ENCODE assay signal across 7 mouse cellular contexts in genomic region chr13:51279642-51280387, GRCm38 (mm10).
DNase-seq lines count a peak whose midpoint lies in the region; ATAC-seq and TF ChIP-seq lines count a peak whose summit lies in the region.

No protein-coding gene starts in this region.

- peak overlapping the region; percentile 79 for H3K27ac ChIP-seq in stomach, embryonic 16.5 days (ENCODE audit: low read length)
- no peak overlapping the region for H3K27ac ChIP-seq in gastrocnemius, adult 2 months

- no peak for TF ChIP-seq CTCF in gastrocnemius, adult 2 months (IDR thresholded peaks at IDR 0.05)

- peak overlapping the region; percentile 26; the same call in 1 of the 2 replicates for H3K9ac ChIP-seq in stomach, embryonic 16.5 days (ENCODE audit: low read length)

- WGBS in stomach, embryonic 16.5 days, result 29% methylated on average over 8 of the region's 8 CpGs

- intact Hi-C loops in gastrocnemius, adult 2 months (cut with DNase I), result no loop called here

- no peaks in the 10 kb centered on the region for H3K9me3 ChIP-seq in stomach, embryonic 16.5 days (replicated peaks; ENCODE audit: control insufficient read depth, low read length)

- H3K4me3 ChIP-seq in stomach, embryonic 16.5 days (replicated peaks; ENCODE audit: low read length), result no peak overlapping the region
- H3K4me3 ChIP-seq in gastrocnemius, adult 2 months, result no peak overlapping the region

- no peaks in the 10 kb centered on the region for H3K27me3 ChIP-seq in stomach, embryonic 16.5 days (ENCODE audit: control insufficient read depth, insufficient read depth, low read length)

- H3K4me2 ChIP-seq in stomach, embryonic 16.5 days (ENCODE audit: low read depth, low read length), result peak overlapping the region; percentile 19; the same call in 1 of the 2 replicates

- peaks cover 15% of the 10 kb centered on the region for H3K4me1 ChIP-seq in stomach, embryonic 16.5 days (ENCODE audit: control insufficient read depth, insufficient read depth, low read length)

- peak; percentile 50 for DNase-seq in lung, postnatal 10 days
- no peak for DNase-seq in lung, adult 18-20 months
- DNase-seq in forelimb bud, embryonic 11.5 days (ENCODE audit: low read depth, low spot score), result peak; percentile 90
- peak; percentile 87 for DNase-seq in kidney, postnatal 10 days
- DNase-seq in gastrocnemius, adult 2 months, result no peak
- no peak for DNase-seq in cerebellum, adult 9-10 months

- no peaks in the 10 kb centered on the region for H3K36me3 ChIP-seq in stomach, embryonic 16.5 days (ENCODE audit: control insufficient read depth, insufficient read depth, low read length)

- peak; percentile 68 for ATAC-seq in stomach, embryonic 16.5 days (ENCODE audit: insufficient read depth, low FRiP score)

Comparison
In these comparisons a context has a peak if more than half of its experiments do, and no peak if none do; other contexts are left out.
1. DNase-seq: peak in lung, postnatal 10 days (single experiment), forelimb bud, embryonic 11.5 days (single experiment) and kidney, postnatal 10 days (single experiment); none in lung, adult 18-20 months (0 of 2), gastrocnemius, adult 2 months (single experiment) and cerebellum, adult 9-10 months (single experiment).